Mouse (Mus musculus) ES-Bruce4 (cell line): Measurements from ENCODE around the gene Ppara.

ENCODE experiments used
- CTCF ChIP-seq: IDR thresholded peaks from one replicate; pipeline ENCODE4 v1.8.1; 2011; ENCODE audit warnings: low read depth, low read length
- EP300 ChIP-seq: IDR thresholded peaks from 2 replicates; pipeline ENCODE4 v1.6.1; 2011; ENCODE audit warnings: low read depth, low read length; ENCODE audit not compliant: insufficient read depth
- POLR2A ChIP-seq: IDR thresholded peaks from one replicate; pipeline ENCODE4 v1.8.1; 2011; ENCODE audit warnings: low read length; ENCODE audit not compliant: insufficient read depth

DNA sequence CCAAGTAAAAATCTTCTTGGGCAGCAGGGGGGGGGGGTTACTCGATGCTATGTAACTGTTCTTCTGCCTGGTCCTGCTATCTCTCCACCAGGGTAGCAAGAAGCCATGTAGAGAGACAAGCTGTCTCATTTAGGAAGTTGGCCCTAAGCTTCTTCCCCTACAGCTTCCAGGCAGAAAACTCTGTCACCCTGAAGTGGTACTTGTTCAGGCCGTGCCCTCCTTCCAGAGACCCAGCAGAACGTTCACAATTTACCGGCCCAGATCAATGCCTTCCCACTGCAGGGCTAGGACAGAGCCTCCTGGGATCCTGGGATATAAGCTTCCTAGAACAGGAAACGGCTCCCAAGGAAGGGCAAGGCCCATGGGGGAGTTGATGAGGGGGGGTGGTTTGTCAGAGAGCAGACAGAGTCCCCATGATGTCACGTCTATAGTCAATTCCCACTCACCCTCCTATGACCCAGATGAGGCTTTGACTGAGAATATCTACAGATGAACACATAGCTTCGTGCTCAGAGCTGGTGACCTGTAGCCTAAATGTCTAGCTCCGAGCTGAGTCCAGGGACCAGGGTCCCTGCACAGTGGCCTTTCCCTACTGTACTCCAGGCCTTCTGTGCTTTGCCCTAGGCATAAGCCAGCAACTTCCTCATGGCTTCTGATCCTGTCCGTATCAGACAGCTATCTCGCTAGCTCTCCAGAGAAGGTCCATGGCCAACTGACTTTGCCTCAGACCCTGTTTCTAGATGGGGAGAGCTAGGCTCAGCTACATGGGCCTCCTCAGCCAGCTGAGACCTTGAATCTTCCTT, 33.5 kb upstream of the Ppara start:
- no peak for TF ChIP-seq CTCF
- no peak for TF ChIP-seq POLR2A
- TF ChIP-seq EP300, result no peak
